Mouse (Mus musculus) liver, embryonic 14.5 days (tissue): ENCODE measurements around the gene Vps13a. TPM values are rescaled to one million over a fixed set of nuclear protein-coding genes. Genes with fewer than 3 reads are reported as not detected.
A peak's percentile ranks its signal among the peaks of the same experiment; 100 is the strongest.

ENCODE experiments used
- ATAC-seq: fragments of 200-750 bp; cut with Nextera tagmentation; 2 replicates; pipeline ENCODE4 v1.8.0; 2017; ENCODE audit warnings: moderate number of reproducible peaks, mild to moderate bottlenecking, moderate library complexity; ENCODE audit not compliant: insufficient read depth
- DNase-seq, 3 experiments: peaks; one replicate each; pipeline ENCODE4 v3.0.0-alpha.2; 2012 to 2013; ENCODE audit warnings: low read depth in 3 of 3, low spot score in 3 of 3
- H3K27ac ChIP-seq: fragments of 300-500 bp; sonication (generic); 2 replicates; pipeline ENCODE4 v1.5.1; 2014; ENCODE audit warnings: moderate library complexity, mild to moderate bottlenecking, control low read depth, inconsistent platforms
- H3K27me3 ChIP-seq: fragments of 300-500 bp; sonication (generic); 2 replicates; pipeline ENCODE4 v1.6.1; 2014; ENCODE audit warnings: mild to moderate bottlenecking, low read length, moderate library complexity; ENCODE audit not compliant: control insufficient read depth, insufficient read depth
- H3K36me3 ChIP-seq: fragments of 300-500 bp; sonication (generic); replicated peaks from 2 replicates; pipeline ENCODE4 v1.6.1; 2014; ENCODE audit warnings: low read depth; ENCODE audit not compliant: control insufficient read depth, insufficient read depth
- H3K4me1 ChIP-seq, 2 experiments: fragments of 200-500 bp in 1 of 2; fragments of 300-500 bp in 1 of 2; sonication (generic) in 1 of 2; replicated peaks; 2 replicates each; pipeline ENCODE4 v1.6.1; 2012 to 2014; ENCODE audit warnings: antibody characterized with exemption in 1 of 2, inconsistent platforms in 1 of 2, low read length in 1 of 2; ENCODE audit not compliant: control insufficient read depth in 2 of 2, insufficient read depth in 2 of 2
- H3K4me2 ChIP-seq: fragments of 300-500 bp; sonication (generic); 2 replicates; pipeline ENCODE4 v1.6.1; 2014; ENCODE audit warnings: low read depth, mild to moderate bottlenecking, control low read depth, moderate library complexity
- H3K4me3 ChIP-seq, 2 experiments: fragments of 200-500 bp in 1 of 2; fragments of 300-500 bp in 1 of 2; sonication (generic) in 1 of 2; 2 replicates each; pipeline ENCODE4 v1.5.1; 2012 to 2014; ENCODE audit warnings: low read depth in 2 of 2, low read length in 2 of 2, mild to moderate bottlenecking in 2 of 2, control low read depth in 1 of 2, inconsistent platforms in 1 of 2, moderate library complexity in 1 of 2; ENCODE audit not compliant: insufficient read depth in 1 of 2
- H3K9ac ChIP-seq: fragments of 300-500 bp; sonication (generic); replicated peaks from 2 replicates; pipeline ENCODE4 v1.6.1; 2014; ENCODE audit warnings: mild to moderate bottlenecking, control low read depth, moderate library complexity
- H3K9me3 ChIP-seq: fragments of 300-500 bp; sonication (generic); 2 replicates; pipeline ENCODE4 v1.6.1; 2016; ENCODE audit warnings: low read length, mixed read lengths; ENCODE audit not compliant: control insufficient read depth
- CTCF ChIP-seq: IDR thresholded peaks from 2 replicates; pipeline ENCODE4 v1.5.1; 2016; ENCODE audit warnings: antibody characterized with exemption, low read depth, control low read depth
- EP300 ChIP-seq: IDR thresholded peaks from 2 replicates; pipeline ENCODE4 v1.6.1; 2016; ENCODE audit warnings: antibody characterized with exemption, low read depth
- WGBS: fragments of 180-500 bp; shearing (Covaris S2); extraction: QIAGEN DNeasy Blood & Tissue Kit; methylation state at CpG from one replicate; pipeline ENCODE4 v1.1.7; 2014; ENCODE audit not compliant: insufficient replicate concordance; 5-methylcytosine and 5-hydroxymethylcytosine counted together
- polyA plus RNA-seq, 2 experiments: library from polyadenylated mRNA; depleted of rRNA in 1 of 2; stranded (reverse) in 1 of 2; unstranded in 1 of 2; fragments of >200 nt; fragmentation: Nextera tagmentation in 1 of 2; extraction: Ambion mirVana in 1 of 2; gene quantifications; 2 replicates each; pipeline versions ENCODE4 v1.2.1 to v1.2.3; 2012 to 2014

Gene Vps13a
- polyA plus RNA-seq, 2 experiments, result 6.9 to 8.0 TPM

DNA sequence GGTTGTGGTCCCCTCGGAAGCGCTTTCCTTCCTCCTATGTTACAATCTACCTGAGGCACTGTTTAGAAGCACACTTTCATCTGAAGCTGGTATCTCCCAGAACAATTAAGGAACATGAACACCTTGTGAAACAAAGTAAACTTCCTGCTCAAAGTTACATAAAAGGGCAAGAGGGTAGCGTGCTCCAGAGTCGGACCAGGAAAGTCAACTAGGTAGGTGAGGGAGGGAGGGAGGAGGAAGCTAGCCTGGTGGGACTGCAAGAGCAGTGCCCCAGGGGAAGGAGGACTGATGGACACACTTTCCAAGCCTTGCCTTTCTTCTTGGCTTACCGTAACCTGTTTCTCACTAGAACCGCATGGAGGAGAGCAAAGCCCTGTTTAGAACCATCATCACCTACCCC is 173.1 kb downstream of the Vps13a start:
- Histone ChIP-seq H3K4me3 (no peak overlapping the region), H3K4me1 (no peaks in the 10 kb centered on the region), H3K4me2 (no peak overlapping the region), H3K9ac (no peak overlapping the region), H3K27me3 (no peaks in the 10 kb centered on the region), H3K9me3 (no peaks in the 10 kb centered on the region), H3K36me3 (no peaks in the 10 kb centered on the region), H3K27ac (no peak overlapping the region)
- 81% methylated on average over 6 of the region's 6 CpGs for WGBS
- ATAC-seq (no peak), DNase-seq (no peak)
- TF ChIP-seq EP300, result no peak
- TF ChIP-seq CTCF, result no peak

DNA sequence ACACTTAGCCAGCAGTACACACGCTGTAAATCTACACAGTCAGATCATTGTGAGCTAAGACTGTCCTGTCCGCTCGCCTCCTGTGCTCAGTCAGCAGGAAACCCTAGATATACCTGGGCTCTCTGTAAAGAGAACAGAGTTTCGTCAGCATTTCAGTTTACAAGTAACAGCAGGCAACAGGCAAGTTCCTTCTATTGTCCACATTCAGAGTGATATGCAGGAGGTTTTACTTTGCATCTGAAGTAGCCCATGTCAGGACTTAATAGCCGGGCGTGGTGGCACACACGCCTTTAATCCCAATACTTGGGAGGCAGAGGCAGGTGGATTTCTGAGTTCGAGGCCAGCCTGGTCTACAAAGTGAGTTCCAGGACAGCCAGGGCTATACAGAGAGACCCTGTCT is 178.7 kb downstream of the Vps13a start:
- H3K36me3 ChIP-seq, result no peaks in the 10 kb centered on the region
- 61% methylated on average over 8 of the region's 8 CpGs for WGBS
- H3K9ac ChIP-seq, result no peak overlapping the region
- no peak overlapping the region for H3K4me3 ChIP-seq
- ATAC-seq (no peak), DNase-seq (no peak)
- no peaks in the 10 kb centered on the region for H3K9me3 ChIP-seq
- TF ChIP-seq EP300 (no peak), CTCF (no peak)
- H3K4me1 ChIP-seq, result no peaks in the 10 kb centered on the region
- H3K4me2 ChIP-seq, result no peak overlapping the region
- no peak overlapping the region for H3K27ac ChIP-seq
- H3K27me3 ChIP-seq, result no peaks in the 10 kb centered on the region

DNA sequence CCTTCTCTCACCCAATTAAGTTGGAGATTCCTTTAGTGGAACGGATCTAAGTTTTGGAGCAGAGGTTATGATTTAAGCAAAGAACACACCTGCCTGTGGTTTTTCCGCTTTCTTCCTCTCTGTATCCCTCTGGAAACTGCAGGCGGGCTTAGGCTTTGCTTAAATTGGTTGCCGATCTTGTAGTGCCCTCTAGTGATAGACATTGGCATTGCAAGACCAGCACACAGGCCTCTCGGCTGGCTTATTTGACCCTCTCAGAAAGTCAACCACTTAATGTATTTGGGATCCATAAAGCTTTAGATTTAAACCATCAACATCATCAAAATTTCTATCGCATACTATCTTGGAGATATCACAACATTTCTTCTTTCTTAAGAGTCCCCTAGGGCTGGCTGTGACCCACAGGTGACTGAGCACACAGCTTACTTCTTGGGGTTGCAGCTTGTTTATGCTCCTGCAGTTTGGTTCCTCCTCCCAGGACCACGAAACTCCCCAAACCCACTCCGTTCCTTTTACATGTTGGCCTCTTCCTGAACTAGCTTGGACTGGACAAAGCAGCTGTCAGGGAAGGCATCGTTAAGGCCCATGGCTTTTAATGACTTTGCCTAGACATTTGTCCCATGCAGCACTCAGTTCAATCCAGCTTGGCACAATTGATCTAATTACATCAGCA is 181.3 kb downstream of the Vps13a start:
- TF ChIP-seq CTCF, result peak; percentile 88
- no peak for TF ChIP-seq EP300
- Histone ChIP-seq H3K9me3 (no peaks in the 10 kb centered on the region), H3K27me3 (no peaks in the 10 kb centered on the region), H3K4me2 (no peak overlapping the region), H3K36me3 (no peaks in the 10 kb centered on the region), H3K4me3 (no peak overlapping the region), H3K27ac (no peak overlapping the region), H3K9ac (no peak overlapping the region), H3K4me1 (no peaks in the 10 kb centered on the region)
- WGBS, result 18% methylated on average over 9 of the region's 9 CpGs
- DNase-seq (peak; percentile 35 to 41 (median 39)), ATAC-seq (no peak)

DNA sequence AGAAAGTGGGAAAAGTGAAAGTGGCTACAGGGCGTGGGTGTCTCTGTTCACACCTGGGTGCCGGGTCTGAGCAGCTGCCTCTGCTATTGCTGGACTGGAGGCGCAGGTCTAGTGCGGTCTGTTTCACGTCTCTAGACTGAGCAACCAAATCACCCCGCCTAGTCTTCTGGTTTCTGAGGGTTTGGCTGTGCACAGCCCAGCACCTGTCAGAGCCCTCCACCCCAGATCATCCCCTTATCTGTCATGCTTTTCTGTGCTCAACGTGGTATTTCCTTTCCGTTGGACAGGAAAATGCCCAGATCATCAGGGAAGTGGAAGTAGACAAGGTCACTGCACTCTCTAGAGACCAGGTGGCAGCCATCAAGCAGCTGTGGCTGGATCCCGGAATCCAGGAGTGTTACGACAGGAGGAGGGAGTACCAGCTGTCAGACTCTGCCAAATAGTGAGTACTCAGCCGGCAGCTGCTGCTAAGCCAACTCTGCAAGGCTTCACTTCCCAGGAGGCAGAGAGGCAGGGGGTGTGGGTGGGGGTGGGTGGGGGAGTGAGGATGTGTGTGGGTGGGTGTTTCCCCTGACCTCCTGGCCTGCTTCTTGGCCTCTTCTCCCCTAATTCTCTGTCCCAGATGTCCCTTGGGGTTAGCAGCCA is 182.0 kb downstream of the Vps13a start:
- Histone ChIP-seq H3K27me3 (no peaks in the 10 kb centered on the region), H3K4me2 (no peak overlapping the region), H3K4me3 (no peak overlapping the region), H3K9me3 (no peaks in the 10 kb centered on the region), H3K36me3 (no peaks in the 10 kb centered on the region), H3K27ac (no peak overlapping the region), H3K4me1 (no peaks in the 10 kb centered on the region), H3K9ac (no peak overlapping the region)
- TF ChIP-seq CTCF, result no peak
- TF ChIP-seq EP300, result no peak
- DNase-seq, result no peak
- 32% methylated on average over 11 of the region's 11 CpGs for WGBS
- ATAC-seq, result no peak

DNA sequence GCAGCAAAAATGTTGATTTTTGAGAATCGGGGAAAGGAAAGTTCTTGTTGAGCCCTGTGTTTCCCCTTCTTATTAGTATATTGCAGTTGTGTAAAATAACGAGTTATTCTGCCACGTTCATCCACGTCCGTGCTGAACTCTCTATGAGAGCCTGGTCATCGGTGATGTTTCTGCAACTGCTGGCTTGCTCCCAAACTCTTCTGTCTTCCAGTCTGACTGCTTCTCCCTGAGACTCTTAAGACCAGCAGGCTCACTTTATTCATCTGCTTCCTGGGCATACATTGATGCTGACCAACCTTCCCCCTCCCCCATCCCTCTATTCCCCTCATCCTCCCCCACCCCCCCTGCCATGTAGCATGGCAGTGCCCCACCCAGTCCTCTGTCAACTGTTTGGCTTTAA is 183.5 kb downstream of the Vps13a start:
- DNase-seq (no peak), ATAC-seq (no peak)
- Histone ChIP-seq H3K27me3 (no peaks in the 10 kb centered on the region), H3K9me3 (no peaks in the 10 kb centered on the region), H3K9ac (no peak overlapping the region), H3K4me3 (no peak overlapping the region), H3K36me3 (no peaks in the 10 kb centered on the region), H3K4me1 (no peaks in the 10 kb centered on the region), H3K27ac (no peak overlapping the region), H3K4me2 (no peak overlapping the region)
- TF ChIP-seq EP300 (no peak), CTCF (no peak)
- 73% methylated on average over 6 of the region's 6 CpGs for WGBS
